Comparison of ENCODE assay signal across 37 mouse cellular contexts in the genomic region with DNA sequence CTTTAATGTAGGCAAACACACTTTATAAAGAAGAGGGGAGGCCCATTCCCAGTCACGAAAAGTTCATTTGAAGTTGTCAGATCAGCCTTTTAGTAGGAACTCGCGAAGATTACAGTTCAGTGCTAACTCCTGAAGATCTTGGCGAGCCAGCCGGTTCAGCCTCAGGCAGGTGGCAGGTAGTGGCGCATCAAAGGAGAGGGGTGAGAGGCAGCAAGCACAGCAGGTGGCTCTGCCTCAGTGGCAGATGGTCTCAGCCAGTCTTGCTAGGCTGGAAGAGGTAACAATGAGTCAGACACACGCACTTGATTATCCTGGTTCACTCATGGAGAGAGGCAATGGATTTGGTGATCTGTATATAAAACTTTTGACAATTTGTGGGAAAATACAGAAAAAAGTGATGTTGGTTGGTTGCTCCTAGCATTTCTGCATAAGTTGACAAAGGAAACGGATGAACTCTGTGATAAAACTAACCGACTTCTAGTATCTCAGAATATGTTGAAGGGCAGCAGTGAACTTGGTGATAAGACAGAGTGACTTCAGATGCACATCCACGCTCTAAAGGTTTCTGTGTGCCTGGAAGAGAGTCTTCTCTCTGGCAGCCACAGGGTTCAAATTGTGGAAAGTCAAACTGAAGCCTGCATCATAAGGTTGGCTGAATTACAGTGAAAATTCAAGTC. TPM values are rescaled to one million over a fixed set of nuclear protein-coding genes. Genes with fewer than 3 reads are reported as not detected.
DNase-seq lines count a peak whose midpoint lies in the region; ATAC-seq and TF ChIP-seq lines count a peak whose summit lies in the region.
"Had no signal": no experiment of that assay in that cellular context is flagged by ENCODE, and none has a peak within 500 bp of the region (broad histone marks: within the 10 kb centered on the region; RNA-seq: fewer than 3 reads in every experiment).

No protein-coding gene starts in this region.

- TF ChIP-seq POLR2A in cerebellum, adult 2 months (IDR thresholded peaks at IDR 0.05; ENCODE audit: borderline replicate concordance, insufficient read depth, low read length): no peak

- H3K4me2 ChIP-seq in liver, embryonic 13.5 days: no peak overlapping the region
- H3K4me2 ChIP-seq in liver, embryonic 11.5 days: no peak overlapping the region
- no peak overlapping the region for H3K4me2 ChIP-seq in forebrain, embryonic 12.5 days
- H3K4me2 ChIP-seq: embryonic facial prominence, embryonic 13.5 days; heart, embryonic 13.5 days; hindbrain, embryonic 15.5 days; limb, embryonic 13.5 days; midbrain, embryonic 13.5 days had no signal

- H3K4me1 ChIP-seq in cerebellum, adult 2 months (ENCODE audit: control insufficient read depth, insufficient read depth, low read length): peaks cover 7% of the 10 kb centered on the region
- peaks cover 12% of the 10 kb centered on the region for H3K4me1 ChIP-seq in liver, embryonic 13.5 days (replicated peaks)
- no peaks in the 10 kb centered on the region for H3K4me1 ChIP-seq in liver, embryonic 11.5 days (replicated peaks; ENCODE audit: control insufficient read depth, insufficient read depth, low read length)
- H3K4me1 ChIP-seq in forebrain, embryonic 12.5 days: no peaks in the 10 kb centered on the region
- H3K4me1 ChIP-seq: forebrain, embryonic 10.5 days; hindbrain, embryonic 10.5 days; hindbrain, embryonic 15.5 days; midbrain, embryonic 13.5 days had no signal

- no peaks in the 10 kb centered on the region for H3K27me3 ChIP-seq in cerebellum, adult 2 months (ENCODE audit: control insufficient read depth, insufficient read depth, low read length)
- H3K27me3 ChIP-seq in liver, embryonic 13.5 days: no peaks in the 10 kb centered on the region
- no peaks in the 10 kb centered on the region for H3K27me3 ChIP-seq in liver, embryonic 11.5 days (replicated peaks; ENCODE audit: control insufficient read depth, insufficient read depth, low read length)
- no peaks in the 10 kb centered on the region for H3K27me3 ChIP-seq in forebrain, embryonic 12.5 days
- H3K27me3 ChIP-seq: embryonic facial prominence, embryonic 13.5 days; hindbrain, embryonic 15.5 days; limb, embryonic 13.5 days; midbrain, embryonic 13.5 days had no signal

- DNase-seq in cerebellum, adult 2 months: peak; percentile 43 to 67
- no peak for DNase-seq in cerebellum, adult 9-10 months
- no peak for DNase-seq in liver, embryonic 13.5 days
- no peak for DNase-seq in liver, embryonic 11.5 days (ENCODE audit: low spot score)
- DNase-seq in MEL-GATA-1-ER (ENCODE audit: extremely low read depth, low read depth): peak; percentile 40
- DNase-seq: cerebellum, adult 11 months; heart, postnatal 10 days; kidney, adult 11 months; kidney, postnatal 14 days; layer of hippocampus, adult 9-11 months; lung, postnatal 36 days had no signal

- no peak overlapping the region for H3K4me3 ChIP-seq in cerebellum, adult 2 months (replicated peaks; ENCODE audit: insufficient read depth, low read depth, low read length)
- H3K4me3 ChIP-seq in liver, embryonic 13.5 days (replicated peaks): no peak overlapping the region
- H3K4me3 ChIP-seq in liver, embryonic 11.5 days (ENCODE audit: low read depth, low read length): no peak overlapping the region
- H3K4me3 ChIP-seq in forebrain, embryonic 12.5 days (replicated peaks): no peak overlapping the region
- H3K4me3 ChIP-seq: embryonic facial prominence, embryonic 13.5 days; forebrain, embryonic 10.5 days; heart, embryonic 13.5 days; hindbrain, embryonic 10.5 days; hindbrain, embryonic 15.5 days; limb, embryonic 13.5 days; megakaryocyte, embryonic 14.5 days; midbrain, embryonic 13.5 days had no signal

- 65% methylated on average over 10 of the region's 10 CpGs for WGBS in cerebellum, adult 2 months
- 26% methylated on average over 10 of the region's 10 CpGs for WGBS in liver, embryonic 13.5 days (ENCODE audit: insufficient replicate concordance)
- WGBS in liver, embryonic 11.5 days: 38% methylated on average over 10 of the region's 10 CpGs
- WGBS in forebrain, embryonic 12.5 days: 66% methylated on average over 10 of the region's 10 CpGs

- peak; percentile 57; the same call in 1 of the 2 replicates for ATAC-seq in liver, embryonic 13.5 days (ENCODE audit: low read depth)
- ATAC-seq in liver, embryonic 11.5 days (replicated peaks; ENCODE audit: low FRiP score): no peak; the same call in 1 of the 2 replicates
- ATAC-seq in megakaryocyte progenitor cell, adult 5-6 weeks (replicated peaks; ENCODE audit: poor library complexity): peak; percentile 61
- ATAC-seq in forebrain, embryonic 12.5 days (ENCODE audit: low FRiP score): no peak
- ATAC-seq: forebrain, embryonic 16.5 days; inflammation-experienced regulatory T-cells, adult 6 months; midbrain, embryonic 13.5 days had no signal

- no peak for TF ChIP-seq CTCF in cerebellum, adult 2 months (IDR thresholded peaks at IDR 0.05; ENCODE audit: borderline replicate concordance, insufficient read depth, low read depth, low read length)

- H3K9ac ChIP-seq in liver, embryonic 13.5 days: no peak overlapping the region
- no peak overlapping the region for H3K9ac ChIP-seq in liver, embryonic 11.5 days (ENCODE audit: low read depth, low read length)
- H3K9ac ChIP-seq in forebrain, embryonic 12.5 days: no peak overlapping the region
- H3K9ac ChIP-seq: embryonic facial prominence, embryonic 13.5 days; heart, embryonic 13.5 days; hindbrain, embryonic 15.5 days; limb, embryonic 13.5 days; midbrain, embryonic 13.5 days had no signal

- no peak overlapping the region for H3K27ac ChIP-seq in cerebellum, adult 2 months (ENCODE audit: insufficient read depth, low read length)
- H3K27ac ChIP-seq in liver, embryonic 13.5 days: peak overlapping the region; percentile 47
- no peak overlapping the region for H3K27ac ChIP-seq in liver, embryonic 11.5 days (ENCODE audit: low read depth, low read length)
- H3K27ac ChIP-seq in forebrain, embryonic 12.5 days: no peak overlapping the region
- H3K27ac ChIP-seq: embryonic facial prominence, embryonic 13.5 days; forebrain, embryonic 10.5 days; heart, embryonic 13.5 days; hindbrain, embryonic 10.5 days; hindbrain, embryonic 15.5 days; limb, embryonic 13.5 days; midbrain, embryonic 13.5 days had no signal

- H3K36me3 ChIP-seq in liver, embryonic 13.5 days: no peaks in the 10 kb centered on the region
- H3K36me3 ChIP-seq in liver, embryonic 11.5 days (ENCODE audit: control insufficient read depth, insufficient read depth, low read length): no peaks in the 10 kb centered on the region
- H3K36me3 ChIP-seq in forebrain, embryonic 12.5 days (replicated peaks): no peaks in the 10 kb centered on the region
- H3K36me3 ChIP-seq: embryonic facial prominence, embryonic 13.5 days; forebrain, embryonic 10.5 days; G1E; heart, embryonic 13.5 days; hindbrain, embryonic 10.5 days; hindbrain, embryonic 15.5 days; limb, embryonic 13.5 days; midbrain, embryonic 13.5 days had no signal

- no peaks in the 10 kb centered on the region for H3K9me3 ChIP-seq in liver, embryonic 13.5 days (replicated peaks)
- no peaks in the 10 kb centered on the region for H3K9me3 ChIP-seq in liver, embryonic 11.5 days (ENCODE audit: control insufficient read depth, low read length)
- H3K9me3 ChIP-seq in forebrain, embryonic 12.5 days: no peaks in the 10 kb centered on the region
- H3K9me3 ChIP-seq: embryonic facial prominence, embryonic 13.5 days; heart, embryonic 13.5 days; hindbrain, embryonic 15.5 days; midbrain, embryonic 13.5 days had no signal

RNA-seq across cellular contexts. Expression of a gene that starts 13.6 kb away (rescaled TPM):
- polyA plus RNA-seq in cerebellum, adult 2 months (2012; rRNA removed): 143 and 150 TPM in 2 replicates
- polyA plus RNA-seq in liver, embryonic 13.5 days (2015; fragmentation: Nextera tagmentation; extraction: Ambion mirVana): 29.0 and 40.3 TPM in 2 replicates
- polyA plus RNA-seq in liver, embryonic 11.5 days (2014; fragmentation: Nextera tagmentation; extraction: Ambion mirVana): 58.7 and 59.9 TPM in 2 replicates
- 61.4 and 64.5 TPM in 2 replicates for total RNA-seq in megakaryocyte progenitor cell, adult 5-6 weeks (2015)
- 36.7 and 38.0 TPM in 2 replicates for total RNA-seq in megakaryocyte progenitor cell, adult 5-6 weeks (2017)
- 47.3 and 49.5 TPM in 2 replicates for polyA plus RNA-seq in forebrain, embryonic 12.5 days (2016; fragmentation: Nextera tagmentation; extraction: Ambion mirVana)

RNA-seq across cellular contexts. Expression of a gene that starts 40.9 kb away (rescaled TPM):
- not detected in 2 replicates for polyA plus RNA-seq in cerebellum, adult 2 months (2012; rRNA removed)
- not detected in 2 replicates for polyA plus RNA-seq in liver, embryonic 13.5 days (2015; fragmentation: Nextera tagmentation; extraction: Ambion mirVana)
- polyA plus RNA-seq in liver, embryonic 11.5 days (2014; fragmentation: Nextera tagmentation; extraction: Ambion mirVana): not detected in 2 replicates
- total RNA-seq in megakaryocyte progenitor cell, adult 5-6 weeks (2015): not detected in 2 replicates
- not detected in 2 replicates for total RNA-seq in megakaryocyte progenitor cell, adult 5-6 weeks (2017)
- polyA plus RNA-seq in forebrain, embryonic 12.5 days (2016; fragmentation: Nextera tagmentation; extraction: Ambion mirVana): not detected in 2 replicates
- total RNA-seq: adrenal gland, adult 18-20 months; adrenal gland, postnatal 4 days; common myeloid progenitor, adult 5-6 weeks; G1E; gastrocnemius, adult 8-10 months; gastrocnemius, postnatal 4 days; heart, adult 8-10 months; heart, postnatal 10 days; left cerebral cortex, adult 18-20 months; left cerebral cortex, postnatal 36 days; monocyte, adult 5-6 weeks had no signal
- polyA plus RNA-seq: embryonic facial prominence, embryonic 13.5 days; forebrain, embryonic 10.5 days; forebrain, embryonic 16.5 days; G1E; heart, embryonic 13.5 days; hindbrain, embryonic 10.5 days; hindbrain, embryonic 15.5 days; inflammation-experienced regulatory T-cells, adult 6 months; kidney, embryonic 14.5 days; limb, embryonic 13.5 days; liver, embryonic 16.5 days; lung, embryonic 16.5 days; midbrain, embryonic 13.5 days; neural tube, embryonic 14.5 days had no signal

RNA-seq across cellular contexts. Expression of a gene that starts 53.4 kb away (rescaled TPM):
- 54.9 and 56.2 TPM in 2 replicates for polyA plus RNA-seq in cerebellum, adult 2 months (2012; rRNA removed)
- 93.3 and 96.2 TPM in 2 replicates for polyA plus RNA-seq in liver, embryonic 13.5 days (2015; fragmentation: Nextera tagmentation; extraction: Ambion mirVana)
- 66.5 and 73.2 TPM in 2 replicates for polyA plus RNA-seq in liver, embryonic 11.5 days (2014; fragmentation: Nextera tagmentation; extraction: Ambion mirVana)
- total RNA-seq in megakaryocyte progenitor cell, adult 5-6 weeks (2015): 2.5 and 4.6 TPM in 2 replicates
- 6.7 and 8.0 TPM in 2 replicates for total RNA-seq in megakaryocyte progenitor cell, adult 5-6 weeks (2017)
- polyA plus RNA-seq in forebrain, embryonic 12.5 days (2016; fragmentation: Nextera tagmentation; extraction: Ambion mirVana): 124 and 128 TPM in 2 replicates
- total RNA-seq: monocyte, adult 5-6 weeks had no signal
- polyA plus RNA-seq: inflammation-experienced regulatory T-cells, adult 6 months had no signal

RNA-seq across cellular contexts. Expression of a gene that starts 59.6 kb away (rescaled TPM):
- 49.1 and 54.0 TPM in 2 replicates for polyA plus RNA-seq in cerebellum, adult 2 months (2012; rRNA removed)
- 5.0 and 5.6 TPM in 2 replicates for polyA plus RNA-seq in liver, embryonic 13.5 days (2015; fragmentation: Nextera tagmentation; extraction: Ambion mirVana)
- polyA plus RNA-seq in liver, embryonic 11.5 days (2014; fragmentation: Nextera tagmentation; extraction: Ambion mirVana): 5.2 and 6.8 TPM in 2 replicates
- 4.8 and 5.0 TPM in 2 replicates for total RNA-seq in megakaryocyte progenitor cell, adult 5-6 weeks (2015)
- 2.4 and 5.7 TPM in 2 replicates for total RNA-seq in megakaryocyte progenitor cell, adult 5-6 weeks (2017)
- polyA plus RNA-seq in forebrain, embryonic 12.5 days (2016; fragmentation: Nextera tagmentation; extraction: Ambion mirVana): 7.0 and 10.2 TPM in 2 replicates

Comparison
In these comparisons a context has a peak if more than half of its experiments do, and no peak if none do; other contexts are left out.
1. DNase-seq: peak in cerebellum, adult 2 months (2 of 2) and MEL-GATA-1-ER (single experiment); none in cerebellum, adult 9-10 months (single experiment), liver, embryonic 13.5 days (single experiment) and liver, embryonic 11.5 days (single experiment).
2. ATAC-seq: peak in liver, embryonic 13.5 days (single experiment) and megakaryocyte progenitor cell, adult 5-6 weeks (single experiment); none in liver, embryonic 11.5 days (single experiment) and forebrain, embryonic 12.5 days (single experiment).